Mouse (Mus musculus) adrenal gland (tissue): ENCODE data around the gene Sema3b.
"Not testable (repeated sequence)": the region's sequence is repeated elsewhere in the genome, so short reads cannot be mapped to it uniquely, and the experiment has no call there.

Experiments
- intact Hi-C: fragments of 180-260 bp; cut with DNase I; formaldehyde crosslinking; loops from one replicate; pipeline ENCODE4 v1.15.1; 2025

Gene Sema3b

GRCm38 (mm10) chr9:107593101-107593976 lies 15.7 kb downstream of the Sema3b start:
- intact Hi-C loops = no loop called here

DNA sequence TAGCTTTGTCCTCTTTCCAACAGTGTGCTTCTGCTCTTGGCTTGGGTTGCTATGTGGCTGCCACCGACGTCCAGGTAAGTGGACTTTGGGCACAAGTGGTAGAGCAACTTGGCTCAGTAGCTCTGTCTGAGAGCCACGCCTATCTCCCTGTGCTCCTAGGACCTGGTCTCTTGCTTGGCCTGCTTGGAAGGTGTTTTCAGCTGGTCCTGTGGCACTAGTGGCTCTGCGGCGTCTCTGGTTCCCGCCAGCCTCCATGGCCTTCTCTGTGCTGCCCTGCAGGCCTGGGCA lies 18.3 kb downstream of the Sema3b start:
- intact Hi-C loops = no loop called here

DNA sequence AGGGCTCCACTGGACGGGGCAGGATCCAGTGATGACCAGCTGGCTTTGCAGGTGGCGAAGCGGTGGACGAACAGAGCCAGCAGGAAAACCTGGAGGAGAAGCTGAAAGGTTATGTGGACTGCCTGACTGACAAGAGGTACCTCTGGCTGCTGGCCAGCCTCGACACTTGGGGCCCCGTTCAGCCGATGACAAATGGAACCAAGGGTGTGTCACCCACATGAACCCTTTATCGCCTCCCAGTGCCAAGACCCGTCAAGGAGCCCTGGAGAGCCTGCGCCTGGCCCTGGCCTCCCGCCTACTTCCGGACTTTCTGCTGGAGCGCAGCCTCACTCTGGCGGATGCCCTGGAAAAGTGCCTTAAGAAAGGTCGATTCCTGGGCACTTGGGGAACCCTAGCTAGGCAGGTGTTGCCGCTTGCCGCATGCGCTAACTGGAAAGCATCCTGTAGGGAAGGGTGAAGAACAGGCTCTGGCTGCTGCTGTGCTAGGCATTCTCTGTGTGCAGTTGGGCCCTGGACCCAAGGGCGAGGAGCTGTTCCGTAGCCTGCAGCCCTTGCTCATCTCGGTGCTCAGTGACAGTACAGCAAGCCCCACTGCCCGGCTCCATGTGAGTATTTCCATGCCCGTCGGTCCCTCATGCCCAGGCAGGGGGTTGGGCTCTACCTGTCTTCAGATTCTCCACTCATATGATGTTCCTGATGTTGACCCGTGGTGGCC lies 18.8 kb downstream of the Sema3b start:
- intact Hi-C loops = no loop called here

DNA sequence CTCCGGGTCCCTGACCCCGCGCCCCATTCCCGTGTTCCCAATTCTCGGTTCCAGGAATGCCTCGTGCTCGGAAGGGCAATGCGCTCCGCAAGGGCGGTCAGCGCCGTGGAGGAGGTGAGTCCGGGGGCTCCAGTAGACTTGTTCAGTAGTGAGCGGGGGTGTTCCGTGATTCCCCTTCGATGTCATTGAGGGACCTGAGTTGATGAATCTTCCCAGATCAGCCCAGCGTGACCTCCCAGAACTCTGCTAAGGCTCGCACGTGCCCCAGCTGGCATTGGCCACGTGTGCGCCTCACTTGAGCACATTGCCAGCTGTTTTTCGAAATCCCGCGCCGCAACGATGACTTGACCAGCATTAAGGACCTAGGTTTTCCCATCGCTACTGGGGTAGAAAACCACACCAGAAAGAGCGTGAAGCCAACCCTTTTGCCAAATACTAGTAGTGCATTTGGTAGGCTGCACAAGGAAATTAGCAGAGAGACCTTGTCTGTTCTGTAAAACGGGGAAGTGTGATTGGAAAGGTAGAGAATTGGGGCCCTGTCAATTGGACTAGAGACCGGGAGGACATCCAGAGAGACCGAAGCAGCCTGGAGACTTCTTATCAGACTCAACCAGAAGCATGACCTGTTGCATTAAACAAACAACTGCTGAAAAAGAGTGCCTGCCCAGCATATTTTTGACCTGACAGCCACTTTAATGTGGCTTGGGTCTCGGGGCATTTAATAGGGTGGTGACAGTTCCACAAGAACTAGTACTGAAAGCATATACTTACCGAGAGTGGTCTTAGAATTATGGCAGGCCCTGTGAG lies 21.0 kb downstream of the Sema3b start:
- intact Hi-C loops = no loop called here

GRCm38 (mm10) chr9:107586974-107587832 lies 21.8 kb downstream of the Sema3b start, which contains the start of gene Ifrd2:
TSS of gene Ifrd2 (plus strand) at chr9:107587642.
- intact Hi-C loops = no loop called here

DNA sequence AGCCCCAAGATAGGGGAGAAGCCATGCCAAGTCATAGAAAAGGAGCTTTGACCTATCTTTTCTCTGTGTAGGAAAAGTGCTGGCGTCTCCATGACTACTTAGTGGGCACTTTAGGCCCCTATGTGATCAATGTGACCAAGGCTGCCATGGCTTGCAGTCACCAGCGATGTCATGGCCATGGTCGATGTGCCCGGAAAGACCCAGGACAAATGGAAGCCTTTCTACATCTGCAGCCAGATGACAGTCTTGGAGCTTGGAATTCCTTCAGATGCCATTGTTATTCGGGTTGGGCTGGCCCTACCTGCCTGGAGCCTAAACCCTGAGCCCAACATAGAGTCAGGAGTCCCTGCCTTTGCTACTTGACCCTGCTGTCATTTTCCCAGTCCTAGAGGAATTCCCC lies 22.5 kb downstream of the Sema3b start:
- intact Hi-C loops = no loop called here

- intact Hi-C loops = no loop called here
Measured at GRCm38 (mm10) chr9:107583174-107583573, 25.9 kb downstream of the Sema3b start.

DNA sequence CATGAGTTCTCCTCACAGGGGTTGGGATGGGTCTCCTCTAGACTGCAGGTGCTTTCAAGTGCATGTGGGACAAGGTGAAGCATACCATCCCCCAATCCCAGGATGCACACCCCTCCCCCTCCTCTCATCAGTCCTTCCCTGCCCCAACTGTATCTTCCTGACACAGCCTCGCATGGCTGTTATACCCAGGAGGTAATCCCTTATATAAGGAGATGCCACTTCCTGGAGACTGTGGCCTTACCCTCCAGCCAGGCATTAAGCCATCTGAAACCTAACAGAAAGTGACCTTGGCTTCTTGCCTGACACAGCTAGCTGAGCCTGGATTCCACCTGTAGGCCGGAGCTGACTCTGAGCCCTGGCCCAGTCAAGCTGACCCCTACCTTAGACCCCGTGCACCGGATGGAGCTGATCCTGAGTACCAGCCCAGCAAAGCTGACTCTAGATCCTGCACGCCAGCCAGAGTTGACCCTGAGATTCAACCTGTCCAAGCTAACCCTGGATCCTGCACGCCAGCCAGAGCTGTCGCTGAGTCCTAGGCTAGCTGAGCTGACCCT lies 26.4 kb downstream of the Sema3b start:
- intact Hi-C loops = no loop called here

DNA sequence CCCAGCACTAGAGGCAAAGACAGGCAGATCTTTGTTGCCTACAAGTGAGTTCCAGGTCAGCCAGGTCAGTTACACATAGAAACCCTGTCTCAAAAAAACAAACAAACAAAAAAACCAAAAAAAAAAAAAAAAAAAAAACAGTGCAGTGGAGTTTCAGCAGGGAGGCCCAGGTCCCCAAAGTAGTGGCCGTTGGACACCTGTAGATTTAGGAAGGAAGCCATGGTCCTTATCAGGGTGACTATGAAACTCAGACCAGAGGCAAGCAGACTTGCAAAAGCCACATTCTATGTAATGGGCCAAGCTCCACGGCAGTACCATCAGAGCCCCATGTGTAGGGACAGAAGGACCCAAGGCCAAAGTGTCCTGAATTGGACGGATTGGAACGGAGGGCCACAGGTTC lies 27.4 kb downstream of the Sema3b start:
- intact Hi-C loops = no loop called here

DNA sequence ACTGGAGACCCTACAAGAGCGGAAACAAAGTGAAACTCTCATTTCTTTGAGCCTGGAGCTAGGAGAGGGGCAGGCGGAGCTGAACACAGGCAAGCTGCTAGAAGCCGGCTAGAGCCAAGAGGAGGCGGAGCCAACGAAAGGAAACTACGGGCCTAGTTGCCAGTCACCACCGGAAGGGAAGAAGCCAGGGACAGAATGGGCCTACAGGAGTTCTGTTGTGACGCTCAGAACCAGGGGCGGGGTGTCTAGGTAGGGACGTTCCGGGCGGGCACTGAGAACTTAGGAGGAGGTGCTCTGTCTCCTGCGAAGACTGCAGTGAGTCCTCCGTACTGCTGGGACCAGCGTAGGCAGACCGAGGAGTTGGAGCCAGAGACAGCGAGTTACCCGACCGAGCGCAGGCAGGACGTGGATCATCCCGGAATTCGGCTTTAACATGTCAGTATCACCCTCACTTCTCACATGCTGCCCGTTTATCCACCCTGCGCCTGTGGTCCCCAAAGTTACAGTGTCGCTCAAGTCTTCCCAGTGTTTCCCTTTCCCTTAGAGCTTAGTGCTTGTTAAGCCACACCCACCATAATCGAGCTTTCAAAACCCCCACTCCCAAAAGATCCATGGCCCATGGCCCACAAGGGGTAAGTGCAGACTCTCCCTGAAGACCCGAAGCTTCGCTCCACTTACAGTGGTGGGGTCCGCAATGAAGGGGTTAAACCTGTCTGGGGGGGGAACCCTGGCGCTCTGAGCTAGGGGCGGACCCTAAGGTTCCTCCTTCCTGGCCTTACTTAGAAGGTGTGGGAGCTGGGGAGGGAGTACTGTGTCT lies 28.3 kb downstream of the Sema3b start, which contains the start of gene Hyal3:
Hyal3 (plus strand) TSS at position 318 of the 817 bp plus-strand sequence.
- intact Hi-C loops = no loop called here

- intact Hi-C loops = no loop called here
Measured at GRCm38 (mm10) chr9:107579023-107579900, 29.8 kb downstream of the Sema3b start.

- intact Hi-C loops = no loop called here
Measured at GRCm38 (mm10) chr9:107578587-107578986, 30.4 kb downstream of the Sema3b start, which contains the start of gene Naa80. TSS of gene Naa80 (plus strand) at chr9:107578887.

DNA sequence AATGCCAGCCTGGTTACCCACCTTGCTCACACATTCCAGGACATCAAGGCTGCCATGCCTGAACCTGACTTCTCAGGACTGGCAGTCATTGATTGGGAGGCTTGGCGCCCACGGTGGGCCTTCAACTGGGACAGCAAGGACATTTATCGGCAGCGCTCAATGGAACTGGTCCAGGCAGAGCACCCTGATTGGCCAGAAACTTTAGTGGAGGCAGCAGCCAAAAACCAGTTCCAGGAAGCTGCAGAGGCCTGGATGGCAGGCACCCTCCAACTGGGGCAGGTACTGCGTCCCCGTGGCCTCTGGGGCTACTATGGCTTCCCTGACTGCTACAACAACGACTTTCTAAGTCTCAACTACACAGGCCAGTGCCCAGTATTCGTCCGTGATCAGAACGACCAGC lies 31.2 kb downstream of the Sema3b start:
- intact Hi-C loops = no loop called here

GRCm38 (mm10) chr9:107576357-107577107 lies 32.5 kb downstream of the Sema3b start, which contains the start of gene Hyal1:
TSS of gene Hyal1 (plus strand) at chr9:107576927.
- intact Hi-C loops = no loop called here

- intact Hi-C loops = no loop called here
Measured at GRCm38 (mm10) chr9:107575579-107576356, 33.3 kb downstream of the Sema3b start.

- intact Hi-C loops = not testable (repeated sequence)
Measured at GRCm38 (mm10) chr9:107573774-107574173, 35.3 kb downstream of the Sema3b start.

GRCm38 (mm10) chr9:107572327-107572662 lies 36.7 kb downstream of the Sema3b start:
- intact Hi-C loops = no loop called here
